Mouse (Mus musculus) left cerebral cortex, adult 18-20 months (tissue): ENCODE results near the gene Mfsd5. TPM values are rescaled to one million over a fixed set of nuclear protein-coding genes. Genes with fewer than 3 reads are reported as not detected.

ENCODE experiments used
- total RNA-seq, 2 experiments: library from RNA; stranded (reverse); gene quantifications; 2 replicates each; pipeline ENCODE4 v1.2.3; 2021

The Mfsd5 gene
- total RNA-seq, 2 experiments from 2014 or later = 42.8 to 44.5 TPM

Other genes with a start within 250 kb of the Mfsd5 start
- 100 to 1,000 TPM; 173 to 179 TPM for gene Eif4b, start 205.7 kb upstream of the Mfsd5 start, total RNA-seq
- 10 to 100 TPM; 16.0 to 21.8 TPM for gene Tns2, start 179.0 kb upstream of the Mfsd5 start, total RNA-seq
- gene Spryd3, start 143.2 kb upstream of the Mfsd5 start, total RNA-seq = 100 to 1,000 TPM; 153 to 163 TPM
- gene Igfbp6, start 135.1 kb upstream of the Mfsd5 start, total RNA-seq = 10 to 100 TPM; 60.2 to 61.6 TPM
- gene Soat2, start 128.9 kb upstream of the Mfsd5 start, total RNA-seq = under 1 TPM in 1 of 2 experiments, not detected in 1; 0.30 TPM
- gene Zfp740, start 76.2 kb upstream of the Mfsd5 start, total RNA-seq = 10 to 100 TPM; 71.0 to 71.7 TPM
- 10 to 100 TPM; 28.5 to 30.6 TPM for gene Csad, start 74.7 kb upstream of the Mfsd5 start, total RNA-seq
- 1 to 10 TPM in 1 of 2 experiments, under 1 TPM in 1; 0.91 to 1.1 TPM for gene Itgb7, start 47.5 kb upstream of the Mfsd5 start, total RNA-seq
- 10 to 100 TPM; 12.8 to 15.7 TPM for gene Rarg, start 21.9 kb upstream of the Mfsd5 start, total RNA-seq
- not detected for gene Gm9918, start 8.9 kb upstream of the Mfsd5 start, total RNA-seq
- 1 to 10 TPM in 1 of 2 experiments, under 1 TPM in 1; 0.77 to 1.4 TPM for gene Espl1, start 16.8 kb downstream of the Mfsd5 start, total RNA-seq
- gene Pfdn5, start 46.7 kb downstream of the Mfsd5 start, total RNA-seq = 100 to 1,000 TPM; 467 to 479 TPM
- gene Myg1, start 52.3 kb downstream of the Mfsd5 start, total RNA-seq = 10 to 100 TPM; 55.5 to 61.0 TPM
- gene Aaas, start 71.3 kb downstream of the Mfsd5 start, total RNA-seq = 10 to 100 TPM; 15.5 to 18.3 TPM
- under 1 TPM; 0.44 to 0.68 TPM for gene Sp7, start 87.7 kb downstream of the Mfsd5 start, total RNA-seq
- 10 to 100 TPM; 23.8 to 32.2 TPM for gene Sp1, start 126.7 kb downstream of the Mfsd5 start, total RNA-seq
- 1 to 10 TPM; 1.7 to 2.1 TPM for gene Amhr2, start 165.9 kb downstream of the Mfsd5 start, total RNA-seq
- gene Prr13, start 179.6 kb downstream of the Mfsd5 start, total RNA-seq = 10 to 100 TPM; 55.0 to 57.5 TPM
- gene Pcbp2, start 191.1 kb downstream of the Mfsd5 start, total RNA-seq = 100 to 1,000 TPM; 499 to 503 TPM
- not detected for gene Gm10337, start 224.3 kb downstream of the Mfsd5 start, total RNA-seq
- gene Map3k12, start 237.6 kb downstream of the Mfsd5 start, total RNA-seq = 10 to 100 TPM; 94.3 to 97.3 TPM
- 10 to 100 TPM; 28.8 to 30.3 TPM for gene Tarbp2, start 238.7 kb downstream of the Mfsd5 start, total RNA-seq
- 1 to 10 TPM; 2.3 to 3.8 TPM for gene Npff, start 245.5 kb downstream of the Mfsd5 start, total RNA-seq